Mouse (Mus musculus) forebrain, embryonic 12.5 days (tissue): ENCODE measurements at regions not wholly inside any gene's neighbourhood (a gene's known extent, or its start where the extent isn't known, plus 50 kb on each side); places are given as distances from the start of the nearest gene placed in this dataset.
"Not testable (repeated sequence)": the region's sequence is repeated elsewhere in the genome, so short reads cannot be mapped to it uniquely, and the experiment has no call there.

Experiments used
- ATAC-seq: fragments of 200-750 bp; cut with Nextera tagmentation; 2 replicates; pipeline ENCODE4 v1.8.0; 2017; ENCODE audit warnings: moderate TSS enrichment; ENCODE audit not compliant: low FRiP score
- H3K27ac ChIP-seq: fragments of 300-500 bp; sonication (generic); 2 replicates; pipeline ENCODE4 v1.5.1; 2016; ENCODE audit warnings: mild to moderate bottlenecking
- H3K27me3 ChIP-seq: fragments of 300-500 bp; sonication (generic); 2 replicates; pipeline ENCODE4 v1.6.1; 2016; ENCODE audit warnings: mild to moderate bottlenecking
- H3K36me3 ChIP-seq: fragments of 300-500 bp; sonication (generic); replicated peaks from 2 replicates; pipeline ENCODE4 v1.6.1; 2016; ENCODE audit warnings: mild to moderate bottlenecking
- H3K4me1 ChIP-seq: fragments of 300-500 bp; sonication (generic); 2 replicates; pipeline ENCODE4 v1.6.1; 2016
- H3K4me2 ChIP-seq: fragments of 300-500 bp; sonication (generic); 2 replicates; pipeline ENCODE4 v1.6.1; 2016; ENCODE audit warnings: mild to moderate bottlenecking, moderate library complexity
- H3K4me3 ChIP-seq: fragments of 300-500 bp; sonication (generic); replicated peaks from 2 replicates; pipeline ENCODE4 v1.5.1; 2016; ENCODE audit warnings: mild to moderate bottlenecking
- H3K9ac ChIP-seq: fragments of 300-500 bp; sonication (generic); 2 replicates; pipeline ENCODE4 v1.6.1; 2016; ENCODE audit warnings: mild to moderate bottlenecking
- H3K9me3 ChIP-seq: fragments of 300-500 bp; sonication (generic); 2 replicates; pipeline ENCODE4 v1.6.1; 2016
- whole genome bisulfite sequencing: fragments of 180-500 bp; shearing (Covaris S2); methylation state at CpG from one replicate; pipeline ENCODE4 v1.1.7; 2016; 5-methylcytosine and 5-hydroxymethylcytosine counted together

GRCm38 (mm10) chr16:25478300-25478699 is 191.7 kb downstream of the Tprg start:
- WGBS, result 74% methylated on average over 2 of the region's 2 CpGs
- H3K27ac ChIP-seq, result no peak overlapping the region
- no peak overlapping the region for H3K9ac ChIP-seq
- H3K9me3 ChIP-seq, result no peaks in the 10 kb centered on the region
- no peaks in the 10 kb centered on the region for H3K27me3 ChIP-seq
- no peak overlapping the region for H3K4me3 ChIP-seq
- no peak overlapping the region for H3K4me2 ChIP-seq
- H3K36me3 ChIP-seq, result no peaks in the 10 kb centered on the region
- no peak for ATAC-seq
- no peaks in the 10 kb centered on the region for H3K4me1 ChIP-seq

- Histone ChIP-seq H3K4me1 (no peaks in the 10 kb centered on the region), H3K9ac (no peak overlapping the region), H3K4me3 (no peak overlapping the region), H3K4me2 (no peak overlapping the region), H3K36me3 (no peaks in the 10 kb centered on the region), H3K9me3 (no peaks in the 10 kb centered on the region), H3K27me3 (no peaks in the 10 kb centered on the region), H3K27ac (no peak overlapping the region)
- no peak for ATAC-seq
- WGBS, result 66% methylated on average over 5 of the region's 5 CpGs
Measured at GRCm38 (mm10) chr16:25483831-25484254, 197.2 kb downstream of the Tprg start.

- no peak for ATAC-seq
- H3K36me3 ChIP-seq, result no peaks in the 10 kb centered on the region
- no peak overlapping the region for H3K27ac ChIP-seq
- no peaks in the 10 kb centered on the region for H3K9me3 ChIP-seq
- H3K4me3 ChIP-seq, result no peak overlapping the region
- no peaks in the 10 kb centered on the region for H3K27me3 ChIP-seq
- H3K9ac ChIP-seq, result no peak overlapping the region
- no peaks in the 10 kb centered on the region; the same call in 1 of the 2 replicates for H3K4me1 ChIP-seq
- H3K4me2 ChIP-seq, result no peak overlapping the region
- 87% methylated on average over 9 of the region's 9 CpGs for WGBS
Measured at GRCm38 (mm10) chr16:25485007-25485406, 198.4 kb downstream of the Tprg start.

- Histone ChIP-seq H3K9me3 (no peaks in the 10 kb centered on the region), H3K4me2 (no peak overlapping the region), H3K36me3 (no peaks in the 10 kb centered on the region), H3K4me3 (no peak overlapping the region), H3K27ac (no peak overlapping the region), H3K9ac (no peak overlapping the region), H3K27me3 (no peaks in the 10 kb centered on the region), H3K4me1 (peaks cover 2% of the 10 kb centered on the region; the same call in 1 of the 2 replicates)
- no peak for ATAC-seq
- 90% methylated on average over 4 of the region's 4 CpGs for WGBS
Measured at GRCm38 (mm10) chr16:25486477-25487094, 197.0 kb upstream of the Trp63 start.

GRCm38 (mm10) chr16:25490847-25491246 is 192.7 kb upstream of the Trp63 start:
- H3K9ac ChIP-seq, result no peak overlapping the region
- H3K36me3 ChIP-seq, result no peaks in the 10 kb centered on the region
- WGBS, result 45% methylated on average over 3 of the region's 3 CpGs
- no peak for ATAC-seq
- H3K27ac ChIP-seq, result no peak overlapping the region
- peaks cover 2% of the 10 kb centered on the region; the same call in 1 of the 2 replicates for H3K4me1 ChIP-seq
- H3K4me2 ChIP-seq, result no peak overlapping the region
- no peak overlapping the region for H3K4me3 ChIP-seq
- no peaks in the 10 kb centered on the region for H3K27me3 ChIP-seq
- no peaks in the 10 kb centered on the region for H3K9me3 ChIP-seq

GRCm38 (mm10) chr16:25494153-25494552 is 189.4 kb upstream of the Trp63 start:
- H3K9ac ChIP-seq, result no peak overlapping the region
- H3K36me3 ChIP-seq, result no peaks in the 10 kb centered on the region
- ATAC-seq, result no peak
- H3K27me3 ChIP-seq, result no peaks in the 10 kb centered on the region
- 84% methylated on average over 3 of the region's 3 CpGs for WGBS
- H3K9me3 ChIP-seq, result no peaks in the 10 kb centered on the region
- no peak overlapping the region for H3K4me3 ChIP-seq
- H3K4me1 ChIP-seq, result peaks cover 2% of the 10 kb centered on the region; the same call in 1 of the 2 replicates
- no peak overlapping the region for H3K4me2 ChIP-seq
- no peak overlapping the region for H3K27ac ChIP-seq

- H3K27ac ChIP-seq, result no peak overlapping the region
- no peak overlapping the region for H3K9ac ChIP-seq
- H3K36me3 ChIP-seq, result no peaks in the 10 kb centered on the region
- 88% methylated on average over 2 of the region's 2 CpGs for WGBS
- ATAC-seq, result no peak
- H3K4me2 ChIP-seq, result no peak overlapping the region
- H3K4me1 ChIP-seq, result peaks cover 2% of the 10 kb centered on the region; the same call in 1 of the 2 replicates
- no peaks in the 10 kb centered on the region for H3K9me3 ChIP-seq
- H3K4me3 ChIP-seq, result no peak overlapping the region
- no peaks in the 10 kb centered on the region for H3K27me3 ChIP-seq
Measured at GRCm38 (mm10) chr16:25495586-25496196, 187.9 kb upstream of the Trp63 start.

GRCm38 (mm10) chr16:25504829-25505228 is 178.7 kb upstream of the Trp63 start:
- Histone ChIP-seq H3K4me1 (no peaks in the 10 kb centered on the region), H3K27me3 (no peaks in the 10 kb centered on the region), H3K9me3 (no peaks in the 10 kb centered on the region), H3K36me3 (no peaks in the 10 kb centered on the region), H3K27ac (no peak overlapping the region), H3K9ac (no peak overlapping the region), H3K4me2 (no peak overlapping the region), H3K4me3 (no peak overlapping the region)
- no peak for ATAC-seq
- 77% methylated on average over 3 of the region's 3 CpGs for WGBS

- H3K9me3 ChIP-seq, result no peaks in the 10 kb centered on the region
- H3K4me2 ChIP-seq, result no peak overlapping the region
- no peaks in the 10 kb centered on the region for H3K36me3 ChIP-seq
- no peak for ATAC-seq
- no peaks in the 10 kb centered on the region for H3K27me3 ChIP-seq
- H3K9ac ChIP-seq, result no peak overlapping the region
- 68% methylated on average over 5 of the region's 7 CpGs for WGBS
- H3K4me3 ChIP-seq, result no peak overlapping the region
- no peaks in the 10 kb centered on the region for H3K4me1 ChIP-seq
- no peak overlapping the region for H3K27ac ChIP-seq
Measured at GRCm38 (mm10) chr16:25517114-25517868, 166.3 kb upstream of the Trp63 start.

GRCm38 (mm10) chr16:25523141-25523540 is 160.4 kb upstream of the Trp63 start:
- H3K4me2 ChIP-seq, H3K4me1 ChIP-seq, H3K4me3 ChIP-seq, H3K9me3 ChIP-seq, H3K27me3 ChIP-seq, H3K27ac ChIP-seq, ATAC-seq, H3K36me3 ChIP-seq, H3K9ac ChIP-seq: not testable (repeated sequence)
- WGBS, result 83% methylated on average over 10 of the region's 10 CpGs

GRCm38 (mm10) chr16:25523621-25524020 is 159.9 kb upstream of the Trp63 start:
- H3K4me2 ChIP-seq, result no peak overlapping the region
- H3K9ac ChIP-seq, result no peak overlapping the region
- no peaks in the 10 kb centered on the region for H3K9me3 ChIP-seq
- no peak overlapping the region for H3K27ac ChIP-seq
- H3K4me3 ChIP-seq, result no peak overlapping the region
- no peaks in the 10 kb centered on the region for H3K4me1 ChIP-seq
- 82% methylated on average over 2 of the region's 2 CpGs for WGBS
- H3K36me3 ChIP-seq, result no peaks in the 10 kb centered on the region
- H3K27me3 ChIP-seq, result no peaks in the 10 kb centered on the region
- no peak for ATAC-seq

GRCm38 (mm10) chr16:25527850-25528249 is 155.7 kb upstream of the Trp63 start:
- Histone ChIP-seq H3K27ac (no peak overlapping the region), H3K9me3 (no peaks in the 10 kb centered on the region), H3K4me2 (no peak overlapping the region), H3K9ac (no peak overlapping the region), H3K36me3 (no peaks in the 10 kb centered on the region), H3K4me3 (no peak overlapping the region), H3K27me3 (no peaks in the 10 kb centered on the region), H3K4me1 (no peaks in the 10 kb centered on the region)
- ATAC-seq, result no peak
